Mouse (Mus musculus): ENCODE measurements at regions not wholly inside any gene's neighbourhood (a gene's known extent, or its start where the extent isn't known, plus 50 kb on each side); places are given as distances from the start of the nearest gene placed in this dataset.

DNA sequence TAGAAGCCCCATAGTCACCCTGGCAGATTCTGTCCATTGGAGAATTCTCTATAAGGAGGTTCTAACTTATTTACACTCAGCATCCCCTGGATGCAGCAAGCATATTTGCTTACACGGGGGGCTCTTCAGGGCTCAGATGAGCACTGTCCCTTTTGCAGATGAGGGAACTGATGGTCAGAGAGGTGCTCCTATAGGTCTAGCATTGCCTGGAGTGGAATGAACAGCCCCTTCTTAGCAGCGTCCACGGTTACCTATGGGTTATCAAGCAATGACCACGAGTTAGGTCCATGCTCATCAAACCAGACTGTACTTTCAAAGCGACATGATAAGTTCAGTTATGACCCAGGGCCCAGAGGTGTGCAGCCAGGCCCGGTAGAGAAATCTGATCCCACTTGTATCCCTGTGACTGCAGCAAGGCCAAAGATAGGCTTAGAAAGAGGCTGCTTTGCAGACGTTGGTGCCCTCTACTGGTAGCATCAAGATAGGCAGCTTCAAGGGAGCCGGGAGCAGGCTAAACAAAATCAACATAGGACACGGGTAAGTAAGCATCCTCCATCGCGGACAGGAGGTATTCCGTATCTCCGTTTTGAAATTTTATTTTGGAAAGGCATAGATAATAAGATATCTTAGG, 290.8 kb downstream of the Drd1 start:
- no peak overlapping the region for H3K4me3 ChIP-seq (ENCODE audit: low read depth, low read length)
- no peak overlapping the region for H3K4me2 ChIP-seq (replicated peaks; ENCODE audit: low read depth, low read length)
- no peaks in the 10 kb centered on the region for H3K4me1 ChIP-seq (ENCODE audit: control insufficient read depth, insufficient read depth, low read length)
- H3K9ac ChIP-seq (replicated peaks; ENCODE audit: low read depth, low read length): no peak overlapping the region
- no peaks in the 10 kb centered on the region for H3K9me3 ChIP-seq (ENCODE audit: control insufficient read depth, low read depth, low read length)
- no peaks in the 10 kb centered on the region for H3K27me3 ChIP-seq (ENCODE audit: control insufficient read depth, insufficient read depth, low read length)
- H3K27ac ChIP-seq (ENCODE audit: low read length): no peak overlapping the region
- no peaks in the 10 kb centered on the region for H3K36me3 ChIP-seq (ENCODE audit: control insufficient read depth, insufficient read depth, low read length)
- ATAC-seq (ENCODE audit: insufficient number of reproducible peaks, insufficient read depth, low FRiP score, low read depth): no peak
- 24% methylated on average over 13 of the region's 13 CpGs for WGBS

GRCm38 (mm10) chr13:53757576-53758237, 284.8 kb upstream of the Msx2 start:
- H3K36me3 ChIP-seq (ENCODE audit: control insufficient read depth, insufficient read depth, low read length): no peaks in the 10 kb centered on the region
- ATAC-seq (ENCODE audit: insufficient number of reproducible peaks, insufficient read depth, low FRiP score, low read depth): no peak
- H3K9me3 ChIP-seq (ENCODE audit: control insufficient read depth, low read depth, low read length): no peaks in the 10 kb centered on the region
- no peak overlapping the region for H3K4me2 ChIP-seq (replicated peaks; ENCODE audit: low read depth, low read length)
- H3K4me3 ChIP-seq (ENCODE audit: low read depth, low read length): no peak overlapping the region
- no peaks in the 10 kb centered on the region for H3K4me1 ChIP-seq (ENCODE audit: control insufficient read depth, insufficient read depth, low read length)
- no peak overlapping the region for H3K9ac ChIP-seq (replicated peaks; ENCODE audit: low read depth, low read length)
- WGBS: 65% methylated on average over 13 of the region's 13 CpGs
- H3K27me3 ChIP-seq (ENCODE audit: control insufficient read depth, insufficient read depth, low read length): no peaks in the 10 kb centered on the region
- H3K27ac ChIP-seq (ENCODE audit: low read length): no peak overlapping the region

GRCm38 (mm10) chr13:53756970-53757530, 284.2 kb upstream of the Msx2 start:
- Histone ChIP-seq H3K9ac (replicated peaks; ENCODE audit: low read depth, low read length) (no peak overlapping the region), H3K4me3 (ENCODE audit: low read depth, low read length) (no peak overlapping the region), H3K27ac (ENCODE audit: low read length) (no peak overlapping the region), H3K36me3 (ENCODE audit: control insufficient read depth, insufficient read depth, low read length) (no peaks in the 10 kb centered on the region), H3K4me2 (replicated peaks; ENCODE audit: low read depth, low read length) (no peak overlapping the region), H3K9me3 (ENCODE audit: control insufficient read depth, low read depth, low read length) (no peaks in the 10 kb centered on the region), H3K27me3 (ENCODE audit: control insufficient read depth, insufficient read depth, low read length) (no peaks in the 10 kb centered on the region), H3K4me1 (ENCODE audit: control insufficient read depth, insufficient read depth, low read length) (no peaks in the 10 kb centered on the region)
- 51% methylated on average over 13 of the region's 13 CpGs for WGBS
- ATAC-seq (ENCODE audit: insufficient number of reproducible peaks, insufficient read depth, low FRiP score, low read depth): no peak

- Histone ChIP-seq H3K9ac (replicated peaks; ENCODE audit: low read depth, low read length) (no peak overlapping the region), H3K27me3 (ENCODE audit: control insufficient read depth, insufficient read depth, low read length) (no peaks in the 10 kb centered on the region), H3K36me3 (ENCODE audit: control insufficient read depth, insufficient read depth, low read length) (no peaks in the 10 kb centered on the region), H3K4me1 (ENCODE audit: control insufficient read depth, insufficient read depth, low read length) (no peaks in the 10 kb centered on the region), H3K4me2 (replicated peaks; ENCODE audit: low read depth, low read length) (no peak overlapping the region), H3K9me3 (ENCODE audit: control insufficient read depth, low read depth, low read length) (no peaks in the 10 kb centered on the region), H3K27ac (ENCODE audit: low read length) (no peak overlapping the region), H3K4me3 (ENCODE audit: low read depth, low read length) (no peak overlapping the region)
- no peak for ATAC-seq (ENCODE audit: insufficient number of reproducible peaks, insufficient read depth, low FRiP score, low read depth)
- 40% methylated on average over 11 of the region's 11 CpGs for WGBS
Measured at GRCm38 (mm10) chr13:53755046-53755615, 282.3 kb upstream of the Msx2 start.

DNA sequence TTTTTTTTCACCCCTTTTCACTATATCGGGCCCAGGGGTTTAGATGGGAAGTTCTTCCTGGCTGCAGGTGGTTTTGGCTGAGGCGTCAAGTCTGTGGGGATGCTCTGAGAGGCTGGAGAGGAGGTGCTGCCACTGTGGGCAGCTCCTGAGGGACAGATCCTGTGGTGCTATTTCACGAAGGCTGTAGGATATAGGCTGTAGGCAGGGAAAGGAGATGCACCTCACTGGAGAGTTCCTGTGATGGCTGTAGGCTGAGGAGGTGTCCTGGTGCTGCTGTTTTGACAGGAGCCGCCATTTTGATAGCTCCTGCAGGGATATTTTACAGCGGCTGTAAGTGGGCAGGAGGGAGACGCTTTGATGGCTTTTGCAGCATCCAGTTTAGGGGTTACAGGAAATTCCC, 280.2 kb upstream of the Msx2 start:
- H3K36me3 ChIP-seq (ENCODE audit: control insufficient read depth, insufficient read depth, low read length): no peaks in the 10 kb centered on the region
- H3K27ac ChIP-seq (ENCODE audit: low read length): no peak overlapping the region
- H3K4me3 ChIP-seq (ENCODE audit: low read depth, low read length): no peak overlapping the region
- no peak overlapping the region for H3K9ac ChIP-seq (replicated peaks; ENCODE audit: low read depth, low read length)
- WGBS: 67% methylated on average over 6 of the region's 6 CpGs
- no peaks in the 10 kb centered on the region for H3K27me3 ChIP-seq (ENCODE audit: control insufficient read depth, insufficient read depth, low read length)
- H3K9me3 ChIP-seq (ENCODE audit: control insufficient read depth, low read depth, low read length): no peaks in the 10 kb centered on the region
- ATAC-seq (ENCODE audit: insufficient number of reproducible peaks, insufficient read depth, low FRiP score, low read depth): no peak
- no peak overlapping the region for H3K4me2 ChIP-seq (replicated peaks; ENCODE audit: low read depth, low read length)
- H3K4me1 ChIP-seq (ENCODE audit: control insufficient read depth, insufficient read depth, low read length): no peaks in the 10 kb centered on the region

DNA sequence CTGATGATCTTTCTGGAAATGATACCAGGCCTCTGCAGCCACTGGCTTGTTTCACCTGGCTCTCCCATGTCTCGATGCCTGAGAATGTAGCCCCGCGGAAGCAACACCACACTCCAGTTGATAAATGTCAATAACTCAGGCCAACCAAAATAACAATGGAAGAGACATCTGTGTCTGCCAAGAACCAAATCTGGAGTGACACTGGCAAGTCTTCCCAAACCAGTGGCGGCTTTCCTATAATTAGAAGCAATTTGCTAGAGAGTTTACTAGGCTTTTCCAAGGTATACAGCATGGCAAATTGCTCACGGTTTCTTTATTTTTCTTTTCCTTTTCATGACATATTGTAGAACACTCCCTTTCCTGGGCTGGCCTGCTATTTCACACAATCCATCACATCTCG, 268.1 kb upstream of the Msx2 start:
- Histone ChIP-seq H3K4me3 (ENCODE audit: low read depth, low read length) (no peak overlapping the region), H3K9ac (replicated peaks; ENCODE audit: low read depth, low read length) (no peak overlapping the region), H3K4me2 (replicated peaks; ENCODE audit: low read depth, low read length) (no peak overlapping the region), H3K36me3 (ENCODE audit: control insufficient read depth, insufficient read depth, low read length) (no peaks in the 10 kb centered on the region), H3K27ac (ENCODE audit: low read length) (no peak overlapping the region), H3K27me3 (ENCODE audit: control insufficient read depth, insufficient read depth, low read length) (no peaks in the 10 kb centered on the region), H3K9me3 (ENCODE audit: control insufficient read depth, low read depth, low read length) (no peaks in the 10 kb centered on the region), H3K4me1 (ENCODE audit: control insufficient read depth, insufficient read depth, low read length) (no peaks in the 10 kb centered on the region)
- 75% methylated on average over 6 of the region's 6 CpGs for WGBS
- ATAC-seq (ENCODE audit: insufficient number of reproducible peaks, insufficient read depth, low FRiP score, low read depth): no peak

GRCm38 (mm10) chr13:53739127-53739526, 266.3 kb upstream of the Msx2 start:
- H3K4me2 ChIP-seq (replicated peaks; ENCODE audit: low read depth, low read length): no peak overlapping the region
- no peak for ATAC-seq (ENCODE audit: insufficient number of reproducible peaks, insufficient read depth, low FRiP score, low read depth)
- no peak overlapping the region for H3K27ac ChIP-seq (ENCODE audit: low read length)
- no peaks in the 10 kb centered on the region for H3K27me3 ChIP-seq (ENCODE audit: control insufficient read depth, insufficient read depth, low read length)
- no peak overlapping the region for H3K9ac ChIP-seq (replicated peaks; ENCODE audit: low read depth, low read length)
- no peaks in the 10 kb centered on the region for H3K4me1 ChIP-seq (ENCODE audit: control insufficient read depth, insufficient read depth, low read length)
- H3K9me3 ChIP-seq (ENCODE audit: control insufficient read depth, low read depth, low read length): no peaks in the 10 kb centered on the region
- H3K36me3 ChIP-seq (ENCODE audit: control insufficient read depth, insufficient read depth, low read length): no peaks in the 10 kb centered on the region
- WGBS: 79% methylated on average over 3 of the region's 3 CpGs
- H3K4me3 ChIP-seq (ENCODE audit: low read depth, low read length): no peak overlapping the region

DNA sequence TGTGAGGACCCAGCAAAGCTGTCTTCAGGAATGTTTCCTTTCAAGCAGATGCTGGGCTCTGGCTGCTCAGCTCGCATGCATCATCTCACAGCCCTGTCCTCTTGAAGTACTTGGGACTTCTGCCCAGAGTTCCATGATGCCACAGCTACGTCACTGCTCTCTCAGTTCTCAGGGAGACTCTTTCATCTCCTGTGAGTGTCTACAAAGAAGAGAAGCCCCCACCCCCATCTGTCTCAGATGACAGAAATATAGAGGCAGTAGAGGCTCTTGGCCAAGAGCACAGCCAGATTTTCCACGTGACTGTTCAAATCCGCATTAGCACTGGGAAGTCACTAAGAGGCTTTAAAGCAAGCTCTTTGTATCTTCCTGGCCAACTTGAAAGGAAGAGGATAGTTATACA, 262.1 kb upstream of the Msx2 start:
- 0 out of 2 replicates have a peak, but pooled peaks have one; percentile 18 for ATAC-seq (ENCODE audit: insufficient number of reproducible peaks, insufficient read depth, low FRiP score, low read depth)

More for the DNA sequence above, 262.1 kb upstream of the Msx2 start:
- Histone ChIP-seq H3K27me3 (ENCODE audit: control insufficient read depth, insufficient read depth, low read length) (no peaks in the 10 kb centered on the region), H3K36me3 (ENCODE audit: control insufficient read depth, insufficient read depth, low read length) (no peaks in the 10 kb centered on the region), H3K4me1 (ENCODE audit: control insufficient read depth, insufficient read depth, low read length) (no peaks in the 10 kb centered on the region), H3K4me2 (replicated peaks; ENCODE audit: low read depth, low read length) (no peak overlapping the region), H3K9ac (replicated peaks; ENCODE audit: low read depth, low read length) (no peak overlapping the region), H3K4me3 (ENCODE audit: low read depth, low read length) (no peak overlapping the region), H3K27ac (ENCODE audit: low read length) (no peak overlapping the region), H3K9me3 (ENCODE audit: control insufficient read depth, low read depth, low read length) (no peaks in the 10 kb centered on the region)
- 59% methylated on average over 4 of the region's 4 CpGs for WGBS
